Mouse (Mus musculus) lung, postnatal 0 days (tissue): Measurements from ENCODE around the gene Ralgps2.

ENCODE experiments used
- CTCF ChIP-seq: IDR thresholded peaks from 2 replicates; pipeline ENCODE4 v1.5.1; 2016; ENCODE audit warnings: antibody characterized with exemption, mild to moderate bottlenecking
- EP300 ChIP-seq: IDR thresholded peaks from 2 replicates; pipeline ENCODE4 v1.6.1; 2016; ENCODE audit warnings: antibody characterized with exemption, mild to moderate bottlenecking, control low read depth

GRCm38 (mm10) chr1:156940142-156940522 lies 706 bp upstream of the Ralgps2 start:
- TF ChIP-seq EP300 (no peak), CTCF (no peak)
